Mouse (Mus musculus) forebrain, embryonic 11.5 days (tissue): ENCODE results near the gene Art2b. TPM values are rescaled to one million over a fixed set of nuclear protein-coding genes. Genes with fewer than 3 reads are reported as not detected.

Experiments used
- ATAC-seq: fragments of 200-750 bp; cut with Nextera tagmentation; replicated peaks from 2 replicates; pipeline ENCODE4 v1.8.0; 2017; ENCODE audit warnings: moderate TSS enrichment; ENCODE audit not compliant: low FRiP score
- DNase-seq: peaks from one replicate; pipeline ENCODE4 v3.0.0-alpha.2; 2017; ENCODE audit warnings: low spot score
- H3K27ac ChIP-seq: fragments of 300-500 bp; sonication (generic); 2 replicates; pipeline ENCODE4 v1.5.1; 2014; ENCODE audit warnings: low read depth, low read length
- H3K27me3 ChIP-seq: fragments of 300-500 bp; sonication (generic); 2 replicates; pipeline ENCODE4 v1.6.1; 2014; ENCODE audit warnings: mild to moderate bottlenecking, low read length, mixed read lengths; ENCODE audit not compliant: control insufficient read depth, insufficient read depth
- H3K36me3 ChIP-seq: fragments of 300-500 bp; sonication (generic); 2 replicates; pipeline ENCODE4 v1.6.1; 2014; ENCODE audit warnings: mild to moderate bottlenecking, low read length, moderate library complexity, mixed read lengths; ENCODE audit not compliant: control insufficient read depth, insufficient read depth
- H3K4me1 ChIP-seq: fragments of 300-500 bp; sonication (generic); replicated peaks from 2 replicates; pipeline ENCODE4 v1.6.1; 2014; ENCODE audit warnings: low read length, mixed read lengths; ENCODE audit not compliant: control insufficient read depth, insufficient read depth
- H3K4me2 ChIP-seq: fragments of 300-500 bp; sonication (generic); 2 replicates; pipeline ENCODE4 v1.6.1; 2014; ENCODE audit warnings: low read depth, mild to moderate bottlenecking, low read length, moderate library complexity, mixed read lengths; ENCODE audit not compliant: severe bottlenecking
- H3K4me3 ChIP-seq: fragments of 300-500 bp; sonication (generic); 2 replicates; pipeline ENCODE4 v1.5.1; 2014; ENCODE audit warnings: low read depth, low read length
- H3K9ac ChIP-seq: fragments of 300-500 bp; sonication (generic); 2 replicates; pipeline ENCODE4 v1.6.1; 2014; ENCODE audit warnings: low read length
- H3K9me3 ChIP-seq: fragments of 300-500 bp; sonication (generic); 2 replicates; pipeline ENCODE4 v1.6.1; 2016; ENCODE audit warnings: low read length, mixed read lengths; ENCODE audit not compliant: control insufficient read depth
- WGBS: fragments of 180-500 bp; shearing (Covaris S2); extraction: QIAGEN DNeasy Blood & Tissue Kit; methylation state at CpG from one replicate; pipeline ENCODE4 v1.1.7; 2014; 5-methylcytosine and 5-hydroxymethylcytosine counted together
- polyA plus RNA-seq: library from polyadenylated mRNA; unstranded; fragments of >200 nt; fragmentation: Nextera tagmentation; extraction: Ambion mirVana; gene quantifications from 2 replicates; pipeline ENCODE4 v1.2.1, GENCODE M21; 2014

The Art2b gene
- polyA plus RNA-seq, 1 experiment from 2014 or later = not detected

DNA sequence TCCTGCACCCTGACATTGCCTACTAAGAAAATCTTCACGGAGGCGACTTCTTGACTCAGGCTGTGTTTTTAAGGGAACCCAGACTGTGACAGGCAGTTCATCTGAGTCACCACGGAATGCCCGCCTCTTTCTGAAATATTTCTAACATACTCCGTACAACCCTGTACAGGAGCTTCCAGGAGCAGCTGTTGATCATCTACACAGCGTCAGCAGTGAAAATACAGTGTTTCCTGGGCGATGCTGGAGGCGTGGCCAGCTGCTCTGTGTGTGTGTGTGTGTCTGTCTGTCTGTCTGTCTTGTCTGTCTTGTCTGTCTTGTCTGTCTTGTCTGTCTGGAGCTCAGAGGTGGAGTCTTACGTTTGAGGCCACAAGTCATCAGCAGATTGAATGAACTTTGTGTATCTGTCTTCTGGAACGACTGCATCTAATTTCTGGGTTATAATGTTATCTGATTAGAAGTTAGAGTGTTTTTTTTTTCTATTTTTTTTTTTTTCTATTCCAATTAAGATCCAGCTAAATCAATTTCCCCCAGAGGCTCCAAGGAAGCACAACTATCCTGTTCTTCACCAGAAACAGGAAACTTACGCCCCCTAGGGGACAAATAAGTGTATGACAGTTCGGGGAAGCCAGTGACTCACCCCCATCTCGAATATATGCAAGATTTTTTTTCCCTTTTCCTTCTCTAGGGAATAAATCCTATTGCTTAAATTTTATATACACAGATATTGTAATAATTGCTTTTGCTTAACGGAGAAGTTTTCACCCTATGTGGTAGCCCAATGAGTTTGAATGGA is 47.1 kb downstream of the Art2b start:
- Histone ChIP-seq H3K9ac (no peak overlapping the region), H3K4me3 (no peak overlapping the region), H3K27ac (no peak overlapping the region), H3K4me2 (no peak overlapping the region), H3K27me3 (no peaks in the 10 kb centered on the region; the same call in 1 of the 2 replicates), H3K36me3 (no peaks in the 10 kb centered on the region), H3K4me1 (no peaks in the 10 kb centered on the region), H3K9me3 (no peaks in the 10 kb centered on the region)
- DNase-seq (no peak), ATAC-seq (no peak)
- WGBS = 64% methylated on average over 14 of the region's 14 CpGs

DNA sequence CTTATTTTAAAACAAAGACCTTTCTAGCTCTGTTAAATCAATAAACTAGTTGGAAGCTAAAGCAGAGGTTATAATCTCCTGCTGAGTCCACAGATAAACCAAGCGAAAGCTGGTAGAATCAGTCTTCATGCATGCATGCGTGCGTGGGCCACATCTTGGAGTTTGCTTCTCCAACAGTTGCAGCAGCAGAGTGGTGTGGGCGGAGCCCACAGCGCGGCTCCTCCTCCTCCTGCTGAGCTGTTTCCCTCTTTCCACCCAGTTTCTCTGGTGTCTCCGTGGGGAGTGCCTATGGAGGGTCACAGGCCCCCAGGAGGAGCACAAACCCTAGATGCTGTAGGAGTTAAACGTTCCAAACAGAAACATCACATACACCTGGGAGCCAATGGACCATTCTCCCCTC is 47.9 kb downstream of the Art2b start:
- Histone ChIP-seq H3K4me2 (no peak overlapping the region), H3K9me3 (no peaks in the 10 kb centered on the region), H3K27ac (no peak overlapping the region), H3K9ac (no peak overlapping the region), H3K36me3 (no peaks in the 10 kb centered on the region), H3K4me1 (no peaks in the 10 kb centered on the region), H3K4me3 (no peak overlapping the region), H3K27me3 (no peaks in the 10 kb centered on the region; the same call in 1 of the 2 replicates)
- WGBS = 59% methylated on average over 8 of the region's 8 CpGs
- ATAC-seq (no peak), DNase-seq (no peak)

DNA sequence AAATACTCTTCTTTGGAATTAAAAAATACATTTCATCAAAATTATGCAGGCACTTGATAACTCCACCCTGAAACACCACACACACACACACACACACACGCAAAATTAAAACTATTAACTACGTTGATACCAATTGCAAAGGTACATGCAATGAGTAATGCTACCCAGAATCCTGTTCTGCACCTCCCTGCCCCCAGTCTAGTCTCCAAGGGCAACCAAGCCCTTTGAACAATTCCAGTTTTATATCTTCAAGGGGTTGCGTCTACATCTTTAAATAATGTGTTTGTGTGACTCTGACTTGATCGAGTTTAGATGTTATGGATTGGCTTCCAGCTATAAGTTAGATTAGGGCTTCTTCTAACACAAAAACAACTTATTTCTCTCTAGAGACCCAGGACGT is 49.9 kb downstream of the Art2b start:
- 76% methylated on average over 5 of the region's 5 CpGs for WGBS
- Histone ChIP-seq H3K4me1 (no peaks in the 10 kb centered on the region), H3K36me3 (no peaks in the 10 kb centered on the region), H3K27ac (no peak overlapping the region), H3K4me3 (no peak overlapping the region), H3K9ac (no peak overlapping the region), H3K27me3 (no peaks in the 10 kb centered on the region; the same call in 1 of the 2 replicates), H3K4me2 (no peak overlapping the region), H3K9me3 (no peaks in the 10 kb centered on the region)
- no peak for ATAC-seq
- no peak for DNase-seq

DNA sequence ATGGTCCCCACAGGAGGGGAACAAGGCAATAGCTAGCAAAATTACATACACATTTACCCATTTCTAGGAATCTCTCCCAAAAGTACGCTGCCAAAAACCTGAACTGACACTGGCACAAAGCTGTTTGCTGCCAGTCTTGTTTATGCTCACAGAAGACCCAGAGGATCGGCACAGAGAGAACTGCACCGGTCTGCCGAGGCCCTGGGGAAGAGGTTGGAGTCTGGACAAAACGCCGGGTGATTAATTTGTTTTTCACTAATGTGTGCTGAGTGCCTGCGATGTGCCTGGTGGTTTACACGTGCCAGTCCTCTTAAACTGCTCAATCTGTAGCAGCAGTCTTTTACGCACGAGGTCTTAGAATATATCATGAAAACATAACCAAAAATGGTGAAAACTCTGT is 50.3 kb downstream of the Art2b start:
- no peak overlapping the region for H3K27ac ChIP-seq
- WGBS = 86% methylated on average over 10 of the region's 10 CpGs
- no peak for DNase-seq

DNA sequence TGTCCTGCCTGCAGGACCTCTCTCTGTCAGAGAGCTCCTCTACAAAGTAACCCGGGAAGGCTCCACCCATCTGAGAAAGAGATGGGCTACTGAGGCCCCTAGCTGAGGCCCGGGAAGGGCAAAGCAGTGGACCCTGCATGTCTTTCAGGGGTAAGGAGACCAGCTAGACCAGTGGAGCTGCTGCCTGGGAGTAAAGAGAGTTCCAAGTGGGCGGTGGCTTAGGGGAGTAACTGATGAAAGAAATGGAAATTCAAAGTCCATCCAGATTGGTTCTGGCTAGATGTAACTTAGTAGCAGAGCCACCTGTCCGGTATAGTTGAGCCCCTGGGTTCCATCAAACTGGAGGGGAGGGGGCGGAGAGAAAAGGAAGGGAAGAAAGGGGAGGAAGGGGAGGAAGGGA is 51.0 kb downstream of the Art2b start:
- H3K9ac ChIP-seq = no peak overlapping the region
- no peak overlapping the region for H3K4me3 ChIP-seq
- DNase-seq = no peak
- no peak for ATAC-seq
- 23% methylated on average over 5 of the region's 5 CpGs for WGBS
- no peak overlapping the region for H3K27ac ChIP-seq
- no peaks in the 10 kb centered on the region; the same call in 1 of the 2 replicates for H3K27me3 ChIP-seq
- no peak overlapping the region for H3K4me2 ChIP-seq
- no peaks in the 10 kb centered on the region for H3K4me1 ChIP-seq
- H3K36me3 ChIP-seq = no peaks in the 10 kb centered on the region
- no peaks in the 10 kb centered on the region for H3K9me3 ChIP-seq

More for the DNA sequence above, 50.3 kb downstream of the Art2b start:
- H3K4me2 ChIP-seq = no peak overlapping the region
- ATAC-seq = no peak
- no peaks in the 10 kb centered on the region; the same call in 1 of the 2 replicates for H3K27me3 ChIP-seq
- H3K4me3 ChIP-seq = no peak overlapping the region
- H3K9ac ChIP-seq = no peak overlapping the region
- H3K4me1 ChIP-seq = no peaks in the 10 kb centered on the region
- H3K36me3 ChIP-seq = no peaks in the 10 kb centered on the region
- no peaks in the 10 kb centered on the region for H3K9me3 ChIP-seq

Other genes with a start within 250 kb of the Art2b start
- 10.5 and 14.5 TPM in 2 replicates for gene Arap1, start 237.5 kb downstream of the Art2b start, polyA plus RNA-seq
- not detected in 2 replicates for gene Gm45837, start 174.7 kb downstream of the Art2b start, polyA plus RNA-seq
- 18.6 and 22.7 TPM in 2 replicates for gene Pde2a, start 163.9 kb downstream of the Art2b start, polyA plus RNA-seq
- 43.5 and 47.5 TPM in 2 replicates for gene Clpb, start 78.0 kb upstream of the Art2b start, polyA plus RNA-seq
- gene Phox2a, start 232.7 kb upstream of the Art2b start, polyA plus RNA-seq = 0.12 and 0.44 TPM in 2 replicates